Mouse (Mus musculus): ENCODE measurements around the gene Cdc37.
A peak's percentile ranks its signal among the peaks of the same experiment; 100 is the strongest.

DNA sequence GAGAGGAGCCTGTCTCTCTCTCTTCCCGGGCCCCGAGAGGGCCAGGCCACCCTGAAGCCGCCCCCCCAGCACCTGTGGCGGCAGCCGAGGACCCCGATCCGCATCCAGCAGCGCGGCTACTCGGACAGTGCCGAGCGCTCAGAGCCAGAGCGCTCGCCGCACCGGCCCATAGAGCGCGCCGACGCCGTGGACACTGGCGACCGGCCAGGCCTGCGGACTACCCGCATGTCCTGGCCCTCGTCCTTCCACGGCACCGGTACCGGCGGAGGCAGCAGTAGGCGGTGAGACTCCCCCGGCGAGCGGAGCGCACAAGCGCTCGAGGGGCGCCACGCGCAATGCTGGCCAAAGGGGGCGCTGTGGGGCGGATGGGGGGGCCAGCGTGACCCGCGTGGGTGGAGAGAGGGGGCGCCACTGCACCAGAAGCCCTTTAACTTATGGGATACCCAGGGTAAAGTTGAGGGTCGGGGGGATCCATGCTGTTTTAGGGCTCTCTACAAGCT lies 16.2 kb upstream of the Cdc37 start:
- TF ChIP-seq POLR2A (IDR thresholded peaks at IDR 0.05; ENCODE audit: low read depth, low read length) = no peak
- TF ChIP-seq CTCF (conservative IDR thresholded peaks at IDR 0.05; ENCODE audit: insufficient read depth, insufficient read length, low read depth, low read length) = peak; percentile 34; the same call in 1 of the 2 replicates
